Mouse (Mus musculus) thymus, postnatal 36 days (tissue): ENCODE results near the gene Kcnn1.

Source experiments
- DNase-seq, 2 experiments: peaks; one replicate each; pipeline ENCODE4 v3.0.0; 2022; ENCODE audit warnings: mixed read lengths in 2 of 2

The Kcnn1 gene

DNA sequence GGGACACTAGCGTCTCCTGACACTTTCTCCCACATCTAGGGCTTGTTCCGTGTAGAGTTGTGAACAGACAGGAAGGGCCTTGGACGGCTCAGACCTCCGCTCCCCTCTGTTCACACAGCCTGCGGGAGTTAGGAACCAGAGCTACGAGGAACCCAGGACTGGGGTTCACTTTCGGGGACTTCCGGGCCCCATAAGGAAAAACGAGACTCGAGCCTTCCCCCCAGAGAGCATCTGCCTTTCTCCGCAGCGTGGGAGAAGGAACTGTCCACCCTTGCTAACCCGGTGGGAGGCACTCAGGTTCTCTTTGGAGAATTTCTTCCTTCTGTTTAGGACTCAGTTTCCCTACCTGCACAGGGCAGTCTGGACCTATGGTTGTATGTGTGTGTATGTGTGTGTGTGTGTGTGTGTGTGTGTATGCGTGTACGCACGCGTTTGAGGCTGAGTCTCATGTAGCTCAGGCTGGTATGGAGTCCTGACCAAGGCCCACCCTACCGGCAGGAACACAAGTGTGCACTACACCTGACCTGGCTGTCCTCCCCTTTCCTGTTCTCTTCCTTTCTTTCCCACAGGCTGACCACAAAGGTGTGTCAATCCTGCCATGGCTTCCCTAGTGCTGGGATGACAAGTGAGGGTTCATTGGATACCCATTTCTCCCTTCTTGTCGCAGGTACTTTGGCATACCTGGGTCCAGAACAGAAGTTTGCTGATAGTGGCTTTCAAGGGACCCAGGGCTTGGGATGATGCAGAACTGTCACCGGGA lies 30.0 kb upstream of the Kcnn1 start:
- DNase-seq = no peak

DNA sequence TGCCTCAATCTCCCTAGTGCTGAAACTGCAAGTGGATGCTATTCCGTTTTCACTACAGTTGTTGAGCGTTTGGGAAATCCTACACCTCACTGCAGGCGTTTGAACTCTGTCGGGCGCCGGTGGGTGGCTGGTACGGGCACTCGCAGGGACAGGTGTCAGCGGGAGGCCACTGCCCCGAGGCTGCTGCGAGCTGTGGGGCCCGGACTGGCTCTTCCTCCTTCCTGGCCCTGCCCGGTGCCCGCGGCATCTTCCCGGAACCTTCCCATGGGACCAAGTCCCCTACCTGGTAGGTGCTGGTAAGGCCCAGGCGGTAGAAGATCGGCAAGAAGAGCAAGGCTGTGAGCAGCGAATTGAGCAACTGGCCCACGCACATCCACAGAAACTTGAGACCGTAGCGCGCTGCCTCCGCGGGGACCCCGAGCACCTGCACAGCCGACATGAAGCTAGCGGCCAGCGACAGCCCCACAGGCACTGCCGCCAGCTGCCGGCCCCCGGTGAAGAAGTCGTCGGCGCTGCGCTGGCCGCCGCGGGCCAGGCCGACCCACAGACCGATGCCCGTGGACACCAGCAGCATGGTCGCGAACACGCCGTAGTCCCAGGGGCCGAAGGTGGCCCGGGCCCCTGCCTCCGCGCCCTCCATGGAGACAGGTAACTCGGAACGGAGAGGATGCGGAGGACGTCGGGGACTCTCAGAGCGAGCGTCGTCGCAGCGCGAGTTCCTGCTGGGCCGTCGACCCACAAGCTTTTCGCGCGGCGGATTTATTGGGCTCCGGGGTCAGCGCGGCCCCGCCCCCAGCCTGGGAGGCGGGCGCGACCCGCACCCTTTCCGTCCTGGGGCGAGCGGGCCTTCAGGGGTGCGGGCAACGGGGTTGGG lies 29.2 kb upstream of the Kcnn1 start, which contains the start of gene Slc5a5:
Slc5a5 (minus strand) TSS at position 736 of the 874 bp plus-strand sequence.
- DNase-seq = peak in 1 of 2 experiments; percentile 25

DNA sequence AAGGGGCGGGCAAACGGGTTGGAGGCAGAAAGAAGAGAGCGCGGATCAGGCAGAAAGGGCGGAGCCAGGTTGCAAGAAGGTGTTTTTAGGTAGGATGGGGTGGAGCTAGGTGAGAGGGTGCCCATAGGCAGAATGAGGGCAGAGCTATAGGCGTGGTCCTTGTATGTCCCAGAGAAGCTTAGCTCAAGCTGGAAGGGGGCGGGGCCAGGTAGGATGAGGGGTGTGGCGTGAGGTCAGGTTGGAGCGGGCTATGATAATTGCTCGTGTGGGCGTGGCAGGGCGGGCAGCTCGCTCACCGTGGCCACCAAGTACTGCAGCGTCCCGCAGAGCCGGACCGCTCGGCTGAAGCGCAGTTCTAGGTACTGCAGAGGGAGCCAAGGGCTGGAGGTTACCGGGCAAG lies 28.3 kb upstream of the Kcnn1 start:
- peak in 1 of 2 experiments; percentile 49 for DNase-seq

DNA sequence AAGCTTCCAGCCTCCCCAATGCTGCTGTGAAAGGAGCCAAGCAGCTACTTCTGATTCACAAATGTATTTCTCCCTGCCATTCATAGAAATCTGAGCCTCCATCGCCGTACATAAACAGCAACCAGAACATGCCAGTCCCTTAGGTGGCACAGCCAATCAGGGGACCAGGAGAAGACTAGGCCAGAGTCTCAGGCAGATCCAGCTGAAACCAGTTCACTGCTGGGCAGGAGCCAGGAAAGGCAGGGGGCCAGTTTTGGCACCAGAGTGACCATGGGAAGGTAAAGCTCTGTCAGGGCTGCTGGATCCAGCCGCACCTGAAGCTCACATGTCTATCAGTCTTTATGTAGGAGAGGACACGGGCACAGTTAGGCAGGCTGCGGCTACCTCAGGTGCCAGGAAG lies 27.6 kb upstream of the Kcnn1 start:
- DNase-seq = no peak

DNA sequence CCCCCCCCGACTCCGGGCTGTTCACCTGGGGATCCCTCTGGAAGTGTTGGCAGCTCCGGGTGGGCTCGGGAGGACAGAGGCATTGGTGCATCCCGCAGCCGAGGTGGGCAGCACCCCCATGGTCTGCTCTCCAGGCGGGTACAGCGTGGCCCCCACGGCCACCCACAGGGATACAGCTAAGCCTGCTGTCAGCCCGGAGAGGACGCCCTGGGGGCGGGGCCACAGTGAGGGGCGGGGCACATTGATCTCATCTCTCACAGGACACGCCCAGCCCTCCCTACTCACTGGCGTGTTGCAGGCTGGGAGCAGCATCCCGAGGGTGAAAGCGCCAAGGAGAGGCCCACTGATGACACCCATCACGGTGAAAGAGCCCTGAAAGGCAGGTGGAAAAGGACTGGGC lies 24.6 kb upstream of the Kcnn1 start:
- DNase-seq = peak; percentile 26 to 46

DNA sequence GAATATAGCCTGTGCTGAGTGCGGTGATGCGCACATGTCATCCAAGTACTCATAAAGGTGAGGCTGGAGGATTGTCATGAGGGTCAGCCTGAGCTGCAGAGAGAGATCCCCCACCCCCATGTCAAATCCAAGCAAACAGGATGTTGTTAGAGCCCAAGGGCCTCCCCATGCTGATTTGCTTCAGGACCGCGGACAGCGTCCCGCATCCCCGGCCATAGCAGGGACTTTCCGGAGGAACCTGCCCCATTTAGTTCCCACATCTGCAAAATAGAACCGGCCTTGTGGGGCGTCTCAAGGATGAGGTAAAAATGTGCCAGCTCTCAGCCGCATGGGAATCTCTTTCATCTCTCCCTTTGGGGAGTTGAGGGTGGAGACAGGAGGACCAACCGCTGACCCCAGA lies 22.6 kb upstream of the Kcnn1 start:
- no peak for DNase-seq

DNA sequence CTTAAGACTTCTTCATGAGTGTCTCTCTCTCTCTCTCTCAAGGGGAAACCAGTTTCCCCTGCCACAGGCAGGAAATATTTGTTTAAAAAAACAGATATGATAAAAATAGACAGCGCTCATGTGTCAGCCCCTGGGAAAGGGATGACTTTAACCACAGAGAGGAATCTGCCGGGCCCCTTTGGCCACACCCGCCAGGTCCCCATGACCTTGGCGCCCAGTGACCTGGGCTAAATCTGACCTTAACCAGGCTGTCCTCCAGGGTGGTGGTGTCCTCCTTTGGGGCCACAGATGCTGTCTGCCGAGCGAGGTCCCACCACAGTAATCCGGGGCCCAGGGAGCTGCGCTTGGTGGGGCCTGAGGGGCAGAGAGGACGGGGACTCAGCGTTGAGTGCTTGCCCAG lies 21.6 kb upstream of the Kcnn1 start:
- no peak for DNase-seq

DNA sequence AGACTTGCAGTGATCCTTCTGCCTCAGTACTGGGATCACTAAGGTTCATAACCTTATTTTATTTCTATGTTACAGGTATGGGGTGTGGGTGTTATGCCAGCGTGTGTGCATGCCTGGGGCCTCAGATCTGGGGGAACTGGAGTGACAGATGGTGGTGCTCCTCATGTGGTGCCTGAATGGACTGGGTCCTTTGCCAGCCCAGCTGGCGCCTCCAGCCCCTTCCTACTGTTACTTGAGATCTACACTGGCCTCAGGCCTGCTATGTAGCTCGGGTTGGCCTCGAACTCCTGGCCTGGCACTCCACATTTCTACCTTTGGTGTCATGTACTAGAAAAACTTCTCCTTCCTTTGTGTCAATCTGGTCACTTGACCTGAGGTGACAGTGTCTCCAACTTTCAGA lies 21.1 kb upstream of the Kcnn1 start:
- DNase-seq = no peak

DNA sequence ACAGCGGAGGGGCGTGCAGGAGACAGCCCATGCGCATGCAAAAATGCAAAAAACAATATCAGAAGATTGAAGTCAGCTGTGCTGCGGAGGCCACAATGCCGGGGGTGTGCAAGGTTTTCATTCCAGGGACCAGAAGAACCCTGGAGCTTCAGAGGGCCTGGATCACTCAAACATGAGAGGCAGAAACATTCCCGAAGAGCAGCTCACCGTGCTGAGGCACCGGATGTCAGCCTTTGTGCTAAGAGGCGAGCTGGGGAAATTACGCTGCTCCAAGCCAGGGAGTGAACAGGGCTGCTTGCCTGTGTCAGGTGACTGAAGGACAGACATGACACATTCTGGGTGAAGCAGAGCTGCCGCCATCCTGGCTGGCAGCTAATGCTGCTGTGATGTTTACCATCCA lies 17.5 kb upstream of the Kcnn1 start:
- no peak for DNase-seq

DNA sequence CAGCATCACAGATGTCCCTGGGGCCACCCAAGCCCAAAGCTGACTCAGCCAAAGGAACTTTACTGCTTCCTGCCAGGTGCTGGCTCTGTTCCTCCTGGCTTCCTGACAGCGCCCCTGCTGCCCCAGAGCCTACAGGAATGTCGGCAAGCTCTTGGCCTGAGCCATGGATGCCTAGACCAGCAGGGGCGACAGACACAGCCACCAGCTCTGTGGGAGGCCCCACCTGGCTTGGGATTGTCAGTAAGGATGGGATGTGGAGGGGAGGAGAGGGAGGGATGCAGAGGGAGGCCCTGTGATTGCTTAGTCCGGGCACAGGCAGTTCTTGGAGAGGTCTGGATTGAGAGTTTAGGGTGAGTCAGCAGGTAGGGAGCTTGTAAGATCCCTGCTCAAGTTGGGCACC lies 17.1 kb upstream of the Kcnn1 start:
- no peak for DNase-seq

DNA sequence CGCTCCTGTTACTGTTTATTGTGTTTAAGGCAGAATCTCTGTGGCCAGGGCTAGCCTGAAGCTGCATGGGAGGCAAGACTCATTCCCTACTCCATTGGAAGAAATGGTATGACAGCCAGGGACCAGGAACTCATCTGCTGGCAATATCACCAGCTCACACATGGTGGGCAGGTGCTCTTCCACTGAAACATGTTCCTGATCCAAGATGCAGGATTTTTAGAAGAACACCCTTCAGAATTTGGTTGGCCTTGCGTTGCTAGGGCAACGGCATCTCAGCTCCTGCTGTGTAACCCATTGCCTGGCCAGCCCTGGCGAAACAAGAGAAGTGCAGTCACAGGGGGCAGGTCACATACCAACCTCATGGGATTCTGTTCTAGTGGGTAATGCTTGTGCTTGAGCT lies 16.4 kb upstream of the Kcnn1 start:
- DNase-seq = no peak

DNA sequence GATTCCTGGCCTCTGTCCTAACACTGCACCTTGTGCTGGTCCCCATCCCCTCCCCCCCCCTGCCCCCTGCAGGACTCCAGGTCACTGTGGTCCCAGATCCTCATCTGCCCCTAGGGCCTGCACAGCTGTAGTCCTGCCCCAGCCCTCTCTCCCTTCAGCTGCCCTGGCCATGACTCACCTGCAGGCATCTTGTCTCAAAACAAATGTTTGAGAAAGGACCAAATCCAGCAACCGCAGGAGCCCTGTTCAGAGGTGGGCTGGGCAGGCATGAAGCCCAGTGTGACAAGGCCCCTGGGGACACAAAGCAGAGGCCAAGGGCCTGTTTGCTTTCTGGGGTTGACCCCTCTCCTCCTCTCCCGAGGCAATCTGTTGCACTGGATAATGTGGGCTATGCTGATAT lies 15.1 kb upstream of the Kcnn1 start:
- DNase-seq = no peak

DNA sequence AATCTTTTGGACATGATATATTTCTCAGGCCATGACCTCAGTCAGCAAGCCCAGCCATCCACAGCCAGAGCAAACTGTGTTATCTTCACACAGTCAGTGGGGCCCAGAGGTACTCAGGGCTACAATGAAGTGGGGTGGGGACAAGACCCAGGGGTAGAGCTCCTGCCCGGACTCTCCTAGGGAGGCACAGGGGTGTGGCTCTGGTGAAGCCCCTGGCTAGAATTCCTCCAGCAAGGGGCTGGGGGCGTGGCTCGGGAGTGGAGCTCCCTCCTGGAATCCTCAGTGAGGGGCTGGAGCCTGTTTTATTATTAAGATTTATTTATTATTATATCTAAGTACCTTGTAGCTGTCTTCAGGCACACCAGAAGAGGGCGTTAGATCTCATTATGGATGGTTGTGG lies 13.3 kb upstream of the Kcnn1 start:
- no peak for DNase-seq

DNA sequence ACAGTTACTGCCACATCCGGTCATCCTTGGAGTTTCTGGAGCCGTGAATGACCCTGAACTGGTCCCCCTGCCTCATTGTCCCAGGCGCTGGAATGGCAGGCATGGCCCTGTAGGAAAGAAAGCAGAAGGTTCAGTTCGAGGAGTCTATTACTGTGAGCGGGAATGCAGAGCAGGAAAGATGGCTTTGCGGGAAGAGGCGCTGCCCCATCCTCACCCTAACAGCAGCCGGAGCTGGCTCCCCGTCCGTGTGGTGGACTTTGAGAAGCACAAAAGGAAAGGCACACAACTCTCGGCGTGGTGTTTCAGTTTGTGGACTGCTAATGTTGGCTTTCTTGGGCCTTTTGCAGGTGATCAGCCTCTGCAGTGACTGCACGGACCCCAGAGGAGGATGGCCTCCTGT lies 11.4 kb upstream of the Kcnn1 start:
- no peak for DNase-seq

DNA sequence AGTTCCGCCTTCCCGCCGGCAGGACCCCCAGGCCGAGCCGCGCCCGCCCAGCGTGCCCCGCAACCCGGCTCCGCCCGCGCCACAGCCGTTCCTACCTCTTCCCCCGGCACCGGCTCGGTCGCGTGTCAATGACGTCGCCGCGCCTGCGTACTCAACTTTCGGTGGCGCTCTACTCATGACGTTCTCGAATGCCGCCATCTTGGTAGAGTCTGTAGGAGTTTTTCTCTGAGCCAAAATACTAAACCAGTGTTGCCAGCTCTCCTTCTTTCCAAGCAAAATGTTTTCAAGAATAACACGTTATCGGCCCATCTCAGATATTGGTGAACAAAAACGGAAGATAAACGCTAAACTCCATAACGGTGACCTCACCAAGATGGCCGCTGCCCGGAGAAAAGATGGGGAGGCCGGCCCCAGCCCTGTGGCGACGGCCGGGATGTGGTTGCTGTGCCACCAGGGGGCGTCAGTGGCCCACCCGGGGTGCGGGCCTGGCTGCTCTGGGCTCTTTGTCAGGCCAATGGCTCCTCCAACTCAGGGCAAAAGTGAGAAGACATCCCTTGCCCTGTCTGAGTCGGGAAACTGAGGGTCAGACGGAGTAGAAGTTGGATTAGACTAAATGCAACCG lies 10.4 kb upstream of the Kcnn1 start, which contains the start of gene Ccdc124:
Ccdc124 (minus strand) TSS at position 572 of the 622 bp plus-strand sequence.
- peak; percentile 92 to 93 for DNase-seq

DNA sequence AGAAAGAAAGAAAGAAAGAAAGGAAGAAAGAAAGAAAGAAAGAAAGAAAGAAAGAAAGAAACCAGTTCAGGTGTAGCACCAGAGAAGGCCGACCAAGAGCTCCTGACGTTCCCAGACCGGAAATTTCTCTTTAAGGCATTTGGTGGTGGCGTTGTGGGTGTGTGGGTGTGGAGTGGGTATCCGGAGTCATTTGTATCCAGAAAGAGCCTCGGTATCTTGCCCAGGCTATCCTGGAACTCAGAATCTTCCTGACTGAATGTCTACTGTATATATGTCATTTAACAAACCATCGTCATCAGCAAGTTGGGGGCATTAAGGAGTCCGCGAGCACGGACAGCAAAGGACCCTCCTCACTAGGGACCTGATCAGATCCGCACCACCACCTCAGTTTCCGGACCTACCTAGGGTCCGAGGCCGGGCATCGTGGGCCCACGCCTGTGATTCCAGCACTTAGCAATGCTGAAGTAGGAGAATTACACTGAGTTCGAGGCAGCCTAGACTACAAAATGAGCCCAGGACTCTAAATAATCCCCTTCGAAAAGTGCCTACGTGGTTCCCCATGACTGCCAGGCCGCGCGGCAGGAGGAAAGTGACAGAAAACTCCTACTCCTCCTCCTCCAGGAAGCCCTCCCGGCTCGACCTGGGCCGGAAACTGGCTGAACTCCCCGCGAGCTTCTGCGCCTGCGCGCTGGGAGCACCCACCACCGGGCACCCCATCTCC lies 9.7 kb upstream of the Kcnn1 start:
- no peak for DNase-seq

DNA sequence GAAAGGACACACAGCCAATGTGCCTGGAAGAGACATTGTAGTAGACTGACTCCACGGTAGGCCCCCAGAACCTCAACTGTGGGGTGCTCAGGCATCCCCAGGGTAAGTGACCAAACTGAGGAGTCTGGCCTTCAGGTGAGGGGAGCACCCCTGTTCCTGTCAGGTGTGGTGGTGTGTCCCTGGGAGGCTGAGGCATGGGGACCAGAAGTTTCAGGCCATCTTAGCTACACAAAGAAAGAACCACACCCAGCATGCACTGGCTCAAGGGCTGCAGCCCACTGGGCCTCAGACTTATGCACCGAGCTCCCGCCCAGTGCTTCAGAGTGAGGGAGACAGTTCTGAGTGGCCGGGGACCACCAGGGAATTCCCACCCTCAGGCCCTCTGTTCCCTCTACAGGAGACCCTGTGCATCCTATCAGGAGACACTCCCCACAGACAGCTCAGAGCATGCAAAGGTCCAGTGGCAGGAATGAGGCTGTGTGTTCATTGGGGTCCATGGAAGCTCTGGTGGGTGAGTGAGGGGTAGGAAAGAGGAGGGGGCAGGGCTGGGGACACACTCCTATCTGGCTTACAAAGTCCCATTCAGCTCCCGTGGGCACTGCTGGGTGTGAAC lies 8.2 kb upstream of the Kcnn1 start:
- no peak for DNase-seq

DNA sequence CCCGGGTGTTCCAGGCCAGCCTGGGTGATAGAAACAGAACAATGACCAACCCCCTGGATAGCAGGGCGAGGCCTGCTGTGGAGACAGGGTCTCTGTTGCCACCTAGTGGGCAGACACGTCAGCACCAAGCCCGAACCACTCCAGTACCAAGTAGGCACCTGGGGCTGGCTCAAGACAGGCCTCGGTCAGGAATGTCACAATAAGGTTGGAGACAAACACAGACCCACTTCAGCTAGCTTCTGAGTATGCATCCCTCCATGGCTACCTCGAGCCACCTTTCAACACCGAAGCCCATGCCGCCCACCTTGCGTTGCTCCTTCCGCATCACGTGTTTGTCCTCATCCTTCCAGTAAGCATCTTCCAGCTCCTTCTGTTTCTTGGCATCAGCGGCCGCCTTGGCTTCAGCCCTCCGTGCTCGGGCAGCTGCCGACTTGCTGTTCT lies 6.6 kb upstream of the Kcnn1 start:
- DNase-seq = peak; percentile 71 to 72

DNA sequence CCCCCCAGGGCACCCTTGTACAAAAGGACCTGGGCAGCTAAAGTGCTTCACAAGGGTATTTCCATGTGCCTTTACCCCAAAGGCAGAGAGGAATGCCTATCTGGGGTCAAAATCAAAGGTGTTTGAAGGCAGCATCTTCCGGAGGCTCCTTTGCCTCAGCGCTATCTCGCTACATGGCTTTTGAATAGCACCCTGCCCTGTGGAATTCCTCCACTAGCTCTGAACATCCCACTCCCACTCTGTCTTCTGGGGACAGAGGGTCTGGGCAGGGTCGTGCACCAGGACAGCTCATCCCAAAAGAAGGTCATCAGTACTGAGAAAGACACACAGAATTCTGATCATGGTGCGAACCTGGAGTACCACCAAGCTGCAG lies 6.1 kb upstream of the Kcnn1 start:
- no peak for DNase-seq

DNA sequence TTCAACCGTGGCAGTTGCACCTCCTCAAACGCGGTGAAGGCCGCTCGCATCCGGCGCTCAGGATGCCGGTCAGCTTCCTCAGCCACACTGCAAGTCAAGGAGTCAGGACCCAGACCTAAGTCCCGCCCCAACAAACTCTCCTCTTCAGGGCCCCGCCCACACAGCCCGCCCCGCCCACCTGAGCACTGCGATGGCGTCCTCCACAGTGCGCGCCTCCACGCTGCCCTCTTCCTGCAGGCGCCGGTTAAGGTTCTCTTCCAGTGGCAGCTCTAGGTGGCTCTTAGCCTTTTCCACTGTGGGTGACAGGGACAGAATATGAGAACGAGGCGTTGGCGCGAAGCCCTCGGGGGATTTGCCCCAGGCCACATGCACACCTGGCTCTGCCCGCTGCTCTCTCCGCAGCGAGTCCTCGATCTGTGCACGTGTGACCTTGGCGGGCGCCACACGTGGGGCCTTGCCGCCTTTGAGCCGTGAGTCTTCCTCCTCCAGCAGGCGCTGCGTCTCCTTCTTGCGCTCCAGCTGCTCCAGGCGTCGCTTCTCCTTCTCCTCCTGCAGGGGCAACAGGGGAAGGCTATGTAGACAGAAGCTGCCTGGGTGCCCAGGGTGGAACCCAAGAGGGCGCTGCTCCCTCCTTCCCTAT lies 5.6 kb upstream of the Kcnn1 start:
- DNase-seq = peak; percentile 68 to 78

DNA sequence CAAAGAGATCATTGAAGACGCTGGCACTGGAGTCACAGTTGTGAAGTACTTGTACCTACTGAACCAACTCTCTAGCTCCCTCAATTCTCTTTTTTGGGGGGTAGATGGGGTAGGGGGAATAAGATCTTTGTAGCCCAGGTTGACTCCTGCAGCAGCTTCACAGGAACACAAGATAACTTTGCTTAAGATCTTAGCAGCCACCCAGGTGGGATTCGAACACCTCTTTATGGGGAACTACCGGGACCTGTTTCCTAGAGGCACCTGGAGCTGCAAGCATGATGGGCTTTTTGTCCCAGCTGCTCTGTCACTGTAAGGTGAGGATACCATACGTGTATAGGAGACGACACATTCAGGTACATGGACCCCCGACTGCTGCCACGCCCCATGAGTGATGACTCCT lies 3.5 kb upstream of the Kcnn1 start:
- no peak for DNase-seq

DNA sequence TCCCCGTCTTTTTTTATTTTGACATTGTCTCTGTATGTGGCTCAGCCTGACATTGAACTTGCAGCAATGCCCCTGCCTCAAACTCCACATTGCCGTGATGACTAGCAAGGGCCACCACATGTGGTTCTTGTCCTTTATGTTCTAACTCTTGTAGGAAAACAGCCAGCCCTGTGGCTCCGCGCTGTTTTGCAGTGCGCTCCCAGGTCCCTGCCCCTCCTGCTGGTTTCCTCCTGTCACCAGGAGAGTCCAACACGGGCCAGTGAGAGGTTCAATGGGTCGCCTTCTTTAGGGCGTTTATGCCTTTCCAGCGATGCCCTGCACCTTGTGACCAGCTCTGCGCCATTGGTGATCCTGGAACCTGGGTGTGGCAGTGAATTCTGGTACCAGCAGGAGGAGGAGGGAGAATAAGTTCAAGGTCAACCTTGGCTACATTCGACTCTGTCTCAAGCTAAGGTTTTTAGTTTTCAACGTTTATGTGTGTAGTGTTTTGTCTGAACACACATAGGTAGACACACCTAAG lies 3.0 kb upstream of the Kcnn1 start:
- DNase-seq = no peak
